Mouse (Mus musculus) liver, adult 2 months (tissue): ENCODE measurements at regions not wholly inside any gene's neighbourhood (a gene's known extent, or its start where the extent isn't known, plus 50 kb on each side); places are given as distances from the start of the nearest gene placed in this dataset.

Source experiments
- CTCF ChIP-seq: fragments of 200-500 bp; IDR thresholded peaks from 2 replicates; pipeline ENCODE4 v1.5.1; 2011; ENCODE audit warnings: low read depth, low read length, control low read depth
- POLR2A ChIP-seq: fragments of 200-500 bp; IDR thresholded peaks from 2 replicates; pipeline ENCODE4 v1.6.1; 2011; ENCODE audit warnings: low read length, control low read depth; ENCODE audit not compliant: insufficient read depth; ENCODE audit errors: extremely low read depth

GRCm38 (mm10) chr15:87325389-87325788 is 218.7 kb upstream of the Fam19a5 start:
- TF ChIP-seq POLR2A: no peak
- no peak for TF ChIP-seq CTCF
